Mouse (Mus musculus) right cerebral cortex, postnatal 25 days (tissue): ENCODE results near the gene Igf1r.
A peak's percentile ranks its signal among the peaks of the same experiment; 100 is the strongest.

Source experiments
- DNase-seq: peaks from one replicate; pipeline ENCODE4 v3.0.0; 2022

The Igf1r gene

DNA sequence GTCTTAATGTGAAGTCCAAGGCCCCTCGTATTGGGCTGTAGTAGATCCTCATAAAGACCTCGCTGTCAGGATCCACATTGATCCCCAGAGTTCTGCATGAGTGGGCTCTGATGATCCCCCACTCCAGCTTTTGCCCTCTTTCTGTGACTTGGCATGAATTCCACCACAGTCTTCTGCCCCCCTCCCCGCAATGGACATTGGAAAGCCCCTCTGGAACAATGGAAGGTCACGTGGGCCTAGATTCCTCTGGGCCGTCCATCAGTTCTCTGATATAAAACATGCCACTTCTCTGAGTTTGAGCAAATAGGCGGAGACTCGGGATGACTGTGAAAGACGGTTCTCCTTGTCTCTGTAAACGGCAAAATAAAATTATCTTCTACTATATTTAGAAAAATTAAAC is 8.1 kb downstream of the Igf1r start:
- no peak for DNase-seq

DNA sequence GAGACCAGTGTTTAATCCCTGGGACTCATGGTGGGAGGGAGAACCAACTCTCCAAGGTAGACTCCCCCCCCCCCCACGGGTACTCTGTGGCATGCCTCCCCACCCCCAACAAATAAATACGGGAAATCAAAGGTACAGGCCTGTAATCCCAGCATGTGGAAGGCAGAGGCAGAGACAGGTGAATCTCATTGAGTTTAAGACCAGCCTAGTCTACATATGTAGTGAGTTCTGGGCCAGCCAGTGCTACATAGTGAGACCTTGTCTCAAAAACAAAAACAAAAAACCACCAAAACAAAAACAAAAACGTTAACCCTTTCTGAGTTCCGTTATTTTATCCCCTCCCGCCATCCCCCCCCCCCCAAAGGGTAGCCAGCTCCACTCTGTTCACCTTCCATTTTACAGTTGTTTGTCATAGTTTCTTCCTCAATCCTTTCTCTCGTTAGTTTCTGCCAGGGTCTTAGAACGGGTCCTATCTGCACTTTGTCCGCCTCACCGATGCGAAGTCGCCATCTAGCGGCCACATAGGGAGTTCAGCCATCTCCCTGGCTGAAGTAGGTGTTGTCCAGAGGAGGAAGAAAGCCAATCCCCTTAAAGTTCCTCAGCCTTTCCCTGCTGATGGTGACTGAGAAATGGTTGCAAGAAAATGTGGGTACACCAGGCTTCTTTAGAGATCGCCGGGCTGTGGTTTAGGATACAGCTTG is 9.1 kb downstream of the Igf1r start:
- DNase-seq, result peak; percentile 72

DNA sequence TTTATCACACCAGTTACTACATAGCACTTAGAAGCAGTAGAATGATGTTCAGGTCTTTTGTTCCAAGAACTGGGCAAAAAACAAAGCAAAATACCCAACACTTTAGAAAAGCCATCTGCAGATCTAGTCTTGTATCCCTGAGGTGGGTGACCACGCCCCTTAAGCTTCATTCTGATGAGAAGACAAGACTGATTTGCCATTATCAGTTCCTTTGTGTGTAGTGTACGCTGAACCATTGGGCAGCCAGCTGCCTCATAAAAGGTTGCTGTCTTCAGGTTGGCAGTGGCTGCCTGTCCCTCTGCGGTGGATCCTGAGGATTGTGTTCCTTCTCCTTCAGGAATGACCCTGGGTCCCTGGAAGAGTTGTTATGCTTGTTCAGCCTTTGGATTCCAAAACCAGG is 11.1 kb downstream of the Igf1r start:
- no peak for DNase-seq

DNA sequence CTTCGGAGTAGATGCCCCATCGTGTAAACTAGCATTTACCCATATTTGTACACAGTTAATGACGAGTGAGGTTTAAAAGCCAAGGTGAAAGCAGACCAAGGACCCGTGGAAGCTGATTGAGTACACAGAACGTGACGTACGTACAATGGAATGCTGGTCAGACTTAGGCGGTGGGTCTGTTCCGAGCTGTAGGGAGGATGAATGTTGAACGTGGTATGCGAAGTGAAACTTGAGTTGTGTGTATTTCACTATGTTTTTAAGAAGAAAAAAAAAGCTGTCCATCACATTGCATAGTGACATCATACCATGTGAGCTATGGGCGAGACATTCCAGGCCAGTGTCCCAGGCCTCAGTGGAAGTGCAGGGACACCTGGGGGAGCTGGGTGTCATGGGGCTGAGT is 15.8 kb downstream of the Igf1r start:
- no peak for DNase-seq

DNA sequence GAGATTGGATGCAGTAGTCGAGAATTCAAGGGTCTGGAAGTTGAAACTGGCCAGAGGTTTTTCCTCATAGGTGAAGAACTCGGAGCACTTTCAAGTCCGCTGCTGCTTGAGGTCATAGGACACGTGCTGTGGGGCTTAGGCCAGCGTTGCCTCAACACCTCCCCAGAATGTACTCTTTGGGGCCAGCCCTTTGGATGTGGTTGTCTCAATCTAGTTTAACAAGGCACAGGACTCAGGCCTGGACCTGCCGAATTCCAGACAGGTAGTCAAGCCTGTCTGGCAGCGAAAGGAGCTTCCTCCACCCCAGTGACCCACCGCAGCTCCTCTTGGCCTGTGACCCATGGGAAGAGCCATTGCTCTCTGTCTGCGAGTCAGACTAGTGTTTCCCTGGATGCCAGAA is 16.4 kb downstream of the Igf1r start:
- DNase-seq, result no peak

DNA sequence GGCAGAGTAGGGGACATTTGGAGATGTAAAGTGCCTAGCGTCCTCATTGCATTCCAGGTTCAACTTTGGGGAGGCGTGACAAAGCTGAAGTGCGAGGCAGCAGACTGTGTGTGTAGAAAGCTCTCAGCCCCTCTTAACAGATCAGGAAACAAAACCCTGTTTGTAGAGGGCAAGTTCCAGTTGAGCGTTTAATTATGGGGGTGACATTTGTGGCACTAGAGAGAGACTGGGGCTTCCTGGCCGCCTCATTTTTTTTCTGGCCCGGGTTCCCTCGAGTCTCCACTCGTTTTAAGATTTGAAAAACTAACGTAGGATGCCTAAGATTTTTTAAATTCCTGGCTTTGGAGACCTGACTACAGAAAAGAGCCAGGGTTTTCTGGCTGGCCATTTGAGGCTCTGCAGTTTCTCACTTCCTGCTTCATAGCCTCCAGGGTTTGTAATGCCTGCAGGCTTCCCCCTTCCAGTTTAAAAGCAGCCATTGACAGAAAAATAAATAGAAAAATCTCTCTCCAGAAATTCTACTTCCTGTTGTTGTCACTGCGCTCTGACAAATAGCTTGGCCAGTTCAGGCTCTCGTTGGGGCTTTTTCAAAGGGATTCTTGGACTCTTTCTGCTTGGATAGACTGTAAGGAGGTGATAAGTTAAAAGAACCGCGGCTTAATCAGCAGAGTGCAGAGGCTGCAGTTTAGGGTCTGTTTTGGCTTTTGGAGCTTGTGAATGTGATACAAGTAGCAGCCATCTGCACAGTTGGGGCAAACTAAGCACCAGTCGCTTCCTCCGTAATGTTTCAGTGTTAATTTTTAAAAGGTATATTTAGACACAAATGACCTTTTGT is 20.8 kb downstream of the Igf1r start:
- DNase-seq, result no peak

DNA sequence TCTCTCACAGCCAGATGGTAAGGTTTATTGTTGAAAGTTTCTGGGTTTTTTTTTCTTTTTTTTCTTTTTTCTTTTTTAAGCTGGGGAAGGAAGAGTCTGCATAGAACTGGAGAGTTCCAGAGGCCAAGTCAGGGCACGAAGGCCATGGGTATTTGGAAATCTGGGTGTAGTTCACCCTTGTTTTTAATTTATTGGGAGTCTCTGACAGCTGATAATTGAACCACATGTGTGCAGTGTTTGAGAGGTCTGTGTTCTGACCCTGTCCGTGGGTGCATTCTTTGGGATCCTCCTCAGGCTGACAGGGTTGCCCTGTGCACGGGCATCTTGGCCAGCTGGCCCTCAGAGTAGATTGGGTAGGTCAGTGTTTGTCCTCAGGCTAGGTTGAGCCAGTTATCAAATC is 29.3 kb downstream of the Igf1r start:
- DNase-seq, result no peak

DNA sequence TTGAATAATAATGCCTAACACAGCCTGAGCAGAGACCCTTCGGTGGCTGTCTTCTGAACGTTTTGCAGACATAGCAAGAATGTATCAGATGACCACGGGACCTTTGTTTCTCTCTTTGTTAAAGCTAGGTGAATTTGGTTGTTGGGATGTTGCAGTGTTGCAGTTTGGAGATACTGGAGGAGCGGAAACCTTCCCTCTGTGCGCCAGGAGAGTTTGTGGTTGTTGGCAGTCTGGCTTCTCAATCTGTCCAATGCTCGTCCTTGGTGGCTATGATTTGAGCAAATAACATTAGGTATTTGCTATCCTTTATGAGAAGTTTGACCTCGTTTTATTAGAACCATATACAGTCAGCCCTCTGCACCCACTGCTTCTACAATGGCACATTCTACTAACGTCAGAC is 30.2 kb downstream of the Igf1r start:
- DNase-seq, result no peak

DNA sequence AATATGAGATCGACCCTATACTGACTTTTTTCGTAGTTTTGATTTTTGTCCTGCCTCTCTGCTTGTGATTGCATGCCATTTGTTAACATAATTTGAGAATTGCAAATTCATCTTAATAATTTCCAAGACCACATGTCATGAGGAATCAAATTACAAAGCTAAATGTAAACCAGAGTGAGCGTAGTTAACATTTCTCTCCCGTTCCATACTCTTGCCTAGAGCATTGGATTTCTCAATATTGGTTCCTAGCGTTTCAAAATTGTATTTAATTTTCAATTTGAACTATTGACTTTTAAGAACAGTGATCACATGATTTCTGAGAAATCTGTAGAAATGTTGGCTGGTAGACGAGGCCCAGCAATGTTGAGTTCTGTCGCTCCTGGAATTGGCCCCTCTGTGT is 30.8 kb downstream of the Igf1r start:
- no peak for DNase-seq

DNA sequence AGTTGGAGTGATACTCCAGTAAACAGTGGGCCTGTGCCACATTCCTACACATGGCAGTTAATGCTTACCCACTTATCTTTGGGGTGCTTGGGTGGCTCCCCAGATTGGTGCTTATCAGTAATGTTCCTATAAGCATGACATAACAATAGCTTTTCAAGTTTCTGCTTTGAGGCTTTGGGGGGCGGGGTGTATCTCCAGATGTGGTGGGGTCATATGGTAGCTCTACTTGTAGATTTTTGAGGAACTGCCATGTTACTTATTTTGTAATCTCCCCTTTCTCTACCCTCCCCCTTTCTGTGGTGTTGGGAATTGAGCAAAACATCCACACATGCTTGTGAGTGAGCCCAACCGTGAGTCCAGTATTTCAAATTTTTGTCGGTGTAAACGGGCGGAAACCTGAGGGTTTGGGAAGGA is 32.4 kb downstream of the Igf1r start:
- DNase-seq, result no peak

DNA sequence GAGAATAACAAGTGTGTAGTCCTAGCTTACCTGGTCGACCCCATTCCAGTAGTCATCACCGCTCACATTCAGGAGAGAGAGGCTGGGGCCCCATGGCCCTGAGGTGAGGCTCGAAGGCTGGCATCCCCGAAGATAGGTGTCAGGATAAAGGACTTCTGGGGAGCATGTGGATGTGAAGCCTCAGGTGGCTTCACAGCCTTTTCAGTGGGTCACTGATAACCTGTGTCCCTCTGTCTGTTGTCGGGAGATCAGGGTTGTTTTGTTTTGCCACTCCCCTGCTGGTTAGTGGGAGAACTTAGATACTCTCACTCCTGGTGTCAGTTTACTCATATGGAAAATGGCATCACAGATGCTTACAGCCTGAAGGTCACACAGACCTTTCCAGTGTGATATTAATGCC is 32.9 kb downstream of the Igf1r start:
- DNase-seq, result no peak

DNA sequence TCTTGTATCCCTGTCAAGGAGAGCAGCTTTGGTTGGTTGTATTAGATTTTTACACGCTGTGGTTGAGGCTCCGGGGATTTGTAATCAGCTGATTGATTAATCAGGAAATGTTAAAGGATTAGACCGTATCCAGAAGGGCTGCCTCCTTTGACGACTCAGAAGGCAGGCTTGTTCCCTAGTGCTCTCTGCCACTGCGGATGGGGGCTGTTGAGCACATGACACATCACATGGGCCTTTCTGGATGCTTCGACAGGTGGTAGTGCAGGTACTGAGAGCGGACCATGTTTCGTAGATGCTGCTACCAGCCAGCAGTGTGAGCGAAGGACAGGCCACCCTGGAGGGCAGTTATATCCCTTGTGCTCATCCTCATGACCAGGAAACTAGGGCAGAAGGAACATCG is 33.6 kb downstream of the Igf1r start:
- DNase-seq, result no peak

DNA sequence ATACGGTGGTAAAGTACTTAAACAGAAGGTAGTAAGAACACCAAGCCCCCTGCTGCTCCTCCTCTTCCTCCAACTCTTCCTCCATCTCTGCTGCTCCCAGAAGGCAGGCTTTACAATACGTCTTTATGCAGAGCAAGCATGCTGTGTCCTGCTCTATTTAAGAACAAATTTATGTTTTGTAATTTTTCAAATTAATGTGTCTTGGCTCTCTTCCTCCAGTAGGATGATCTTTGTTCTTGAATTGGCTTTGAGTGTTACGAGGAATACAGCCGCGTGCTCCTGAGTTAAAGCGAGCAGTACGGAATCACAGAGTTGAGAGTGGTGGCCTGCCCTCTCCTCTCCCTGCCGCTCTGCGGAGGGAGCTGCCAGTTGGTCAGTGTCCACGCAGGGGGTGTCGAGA is 34.2 kb downstream of the Igf1r start:
- no peak for DNase-seq

DNA sequence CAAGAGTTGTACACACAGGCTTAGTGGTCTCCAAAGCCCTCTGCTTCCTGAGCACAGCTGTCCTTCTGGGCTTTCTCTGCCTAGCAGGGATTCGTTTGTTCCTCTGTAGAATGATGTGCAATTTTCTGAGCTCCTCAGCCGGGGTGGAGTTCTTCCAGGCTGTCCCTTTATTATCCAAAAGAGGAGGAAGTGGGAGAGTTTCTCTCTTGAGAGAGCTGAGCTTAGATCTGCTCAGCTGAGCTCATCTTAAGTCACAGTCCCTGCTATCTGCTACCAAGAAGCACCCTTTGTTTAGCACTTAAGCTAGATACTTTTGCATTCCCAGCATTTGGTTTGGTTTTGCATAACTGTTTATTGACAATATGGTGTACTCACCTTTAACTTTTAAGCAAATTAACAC is 36.7 kb downstream of the Igf1r start:
- no peak for DNase-seq

DNA sequence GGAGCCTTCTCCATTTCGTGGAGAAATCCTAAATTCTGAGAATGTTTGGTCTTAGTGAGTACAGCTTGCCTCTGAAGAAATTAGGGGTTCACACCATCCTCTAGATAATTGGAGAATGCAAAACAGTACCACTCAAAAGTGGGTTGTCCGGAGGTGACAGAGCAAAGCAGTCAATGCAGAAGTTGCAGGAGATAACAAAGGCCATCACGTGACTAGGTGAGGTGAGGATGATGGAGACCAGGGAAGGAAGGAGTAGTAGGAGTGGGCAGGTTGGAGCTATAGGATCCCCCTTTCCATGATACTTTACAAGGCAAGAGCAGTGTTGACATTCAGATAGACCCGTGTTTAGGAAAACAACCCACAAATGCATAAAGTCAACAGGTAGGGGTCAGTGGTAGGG is 41.0 kb downstream of the Igf1r start:
- DNase-seq, result no peak

DNA sequence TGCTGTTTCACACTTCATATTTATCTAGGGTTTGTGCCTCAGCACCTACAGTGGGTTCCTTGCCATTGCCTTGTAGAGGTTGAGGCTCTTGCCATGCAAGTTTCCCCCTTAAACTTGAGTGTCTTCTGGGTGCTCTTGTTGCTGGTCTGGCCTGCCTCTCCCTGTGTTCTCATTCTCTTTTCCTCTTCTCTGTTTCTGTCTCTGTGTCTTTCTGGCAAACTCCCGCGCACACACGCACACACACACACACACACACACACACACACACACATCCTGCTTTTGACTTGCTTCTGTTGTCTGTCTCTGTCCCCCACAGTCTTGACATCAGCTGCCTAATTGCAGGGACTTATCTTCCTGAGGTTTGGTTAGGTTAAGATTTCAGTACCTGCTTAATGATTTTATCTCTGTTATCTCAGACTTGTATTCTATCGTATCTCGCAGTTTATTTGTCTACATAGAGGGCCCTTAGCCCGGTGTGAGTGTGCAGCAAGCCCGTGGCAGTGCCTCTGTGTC is 41.8 kb downstream of the Igf1r start:
- no peak for DNase-seq

DNA sequence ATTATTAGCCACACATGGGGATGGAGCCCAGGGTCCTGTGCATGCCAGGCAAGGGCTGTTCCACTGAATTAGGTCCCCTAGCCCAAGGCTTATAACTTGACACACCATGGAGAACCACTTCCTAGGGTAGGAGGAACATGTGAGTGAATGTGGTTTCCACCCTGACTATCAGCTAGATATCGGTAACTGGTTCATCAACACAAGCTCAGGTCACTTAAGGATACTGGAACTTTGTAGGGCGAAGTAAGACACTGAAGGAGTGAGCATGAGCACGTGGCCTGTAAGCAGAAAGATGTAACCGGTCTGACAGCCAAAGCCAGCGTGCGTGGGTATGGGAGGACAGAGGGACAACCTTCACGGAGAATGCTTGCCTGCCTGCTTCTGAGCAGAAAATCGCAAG is 42.6 kb downstream of the Igf1r start:
- DNase-seq, result no peak

DNA sequence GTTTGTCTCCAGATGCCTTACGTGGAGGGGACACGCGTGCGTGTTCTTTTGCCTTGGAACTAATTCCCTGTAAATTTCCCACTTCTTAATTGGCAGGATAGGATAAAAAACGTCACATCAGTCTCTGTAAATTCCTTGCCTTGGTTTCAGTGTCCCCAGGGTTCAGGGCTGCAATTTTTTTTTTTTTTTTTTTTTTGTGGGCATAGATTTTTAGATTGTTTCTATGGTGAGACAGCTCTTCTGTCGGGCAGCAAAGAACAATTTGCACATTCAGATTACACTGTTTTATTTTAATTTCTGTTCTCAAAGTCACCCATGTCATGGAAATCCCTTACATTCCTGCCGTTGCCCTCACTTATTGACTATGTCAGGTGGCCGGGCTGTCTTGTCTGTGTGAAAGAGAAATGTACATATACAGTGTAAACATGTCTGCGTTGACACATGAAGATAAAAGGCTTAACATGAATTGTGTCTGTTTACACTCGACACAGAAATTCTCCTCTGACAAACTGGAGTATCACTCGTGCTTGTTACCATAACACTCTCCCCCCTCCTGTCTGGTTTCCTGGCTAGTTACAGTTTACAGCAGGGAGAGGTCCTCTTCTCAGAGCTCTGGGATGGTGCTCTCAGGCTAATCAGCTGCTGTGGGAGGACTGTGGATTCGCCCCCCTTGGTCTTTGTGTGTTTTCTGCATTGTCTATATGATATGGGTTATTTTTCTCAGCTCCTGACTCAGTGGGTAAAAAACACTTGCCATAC is 43.8 kb downstream of the Igf1r start:
- no peak for DNase-seq

DNA sequence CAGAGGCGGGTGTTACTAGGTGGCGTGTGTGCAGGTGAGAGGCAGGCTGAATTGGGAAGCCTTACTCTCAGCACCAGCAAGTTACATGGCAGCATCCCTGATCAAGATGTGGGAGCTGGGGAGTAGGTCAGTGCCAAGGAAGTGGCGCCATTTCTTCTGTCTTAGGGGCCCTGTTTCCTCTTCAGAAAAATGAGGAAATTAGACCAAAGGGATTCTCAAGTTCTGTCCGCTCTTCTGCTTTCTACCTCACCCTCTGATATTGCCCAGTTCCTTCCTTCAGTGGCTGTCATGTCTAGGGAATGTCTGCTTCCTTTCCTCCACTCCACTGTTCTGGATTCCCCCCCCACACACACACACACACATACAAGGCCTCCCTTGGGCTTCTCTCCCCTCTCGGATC is 48.6 kb downstream of the Igf1r start:
- no peak for DNase-seq

DNA sequence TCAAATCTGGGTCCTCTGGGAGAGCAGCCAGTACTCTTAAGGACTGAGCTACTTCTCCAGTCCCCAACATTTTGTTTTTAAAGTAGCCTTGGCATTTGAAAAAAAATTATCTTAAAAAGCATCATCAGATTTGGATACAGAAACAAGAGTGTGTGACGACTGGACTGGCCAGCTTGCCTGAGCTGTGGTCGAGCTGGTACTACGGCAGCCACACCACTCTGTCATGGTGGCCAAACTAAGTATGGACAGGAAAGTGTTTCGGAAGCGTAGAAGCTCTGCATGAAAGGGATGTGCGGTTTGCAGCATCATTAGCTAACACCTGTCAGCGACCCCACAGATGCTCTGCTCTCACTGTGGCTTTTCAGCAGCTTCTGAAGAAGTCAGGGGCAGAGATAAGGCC is 53.4 kb downstream of the Igf1r start:
- no peak for DNase-seq

DNA sequence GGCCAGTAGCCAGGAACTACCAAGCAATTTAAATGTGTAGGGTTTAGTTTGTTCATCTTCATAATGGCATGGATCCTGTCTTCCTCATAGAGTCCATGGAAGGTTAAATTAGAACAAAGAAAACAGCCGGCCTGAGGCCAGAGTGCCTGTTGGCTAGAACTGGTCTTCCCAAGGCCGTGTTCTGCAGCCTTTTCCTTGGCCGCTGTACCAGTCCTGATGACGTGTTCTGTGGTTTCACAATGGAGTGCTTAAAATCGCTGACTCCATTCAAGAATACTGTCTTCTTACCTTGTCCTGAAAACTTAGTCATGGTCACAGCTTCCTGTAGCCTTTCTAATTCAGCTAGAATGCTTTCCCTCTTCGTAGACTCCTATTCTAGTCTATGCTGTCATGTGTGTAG is 53.9 kb downstream of the Igf1r start:
- DNase-seq, result no peak

DNA sequence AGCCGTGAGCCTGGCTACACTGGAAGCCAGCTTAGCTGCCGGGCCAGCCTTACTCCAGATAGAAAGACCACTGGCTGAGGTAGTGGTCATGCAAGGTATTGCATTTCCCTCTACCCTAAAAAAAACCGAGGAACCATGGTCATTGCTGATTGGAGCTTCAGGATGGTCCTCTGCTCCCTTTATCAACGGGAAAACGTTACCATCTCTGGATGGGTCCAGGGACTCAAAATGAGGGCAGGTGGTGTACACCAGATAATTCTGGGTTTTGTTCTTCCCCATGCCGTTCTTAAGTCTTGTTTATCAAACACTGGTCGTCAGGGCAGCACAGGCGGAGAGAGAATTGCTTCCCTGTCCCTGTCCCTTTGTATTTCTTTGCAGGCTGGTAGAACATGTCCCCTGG is 57.0 kb downstream of the Igf1r start:
- DNase-seq, result no peak

DNA sequence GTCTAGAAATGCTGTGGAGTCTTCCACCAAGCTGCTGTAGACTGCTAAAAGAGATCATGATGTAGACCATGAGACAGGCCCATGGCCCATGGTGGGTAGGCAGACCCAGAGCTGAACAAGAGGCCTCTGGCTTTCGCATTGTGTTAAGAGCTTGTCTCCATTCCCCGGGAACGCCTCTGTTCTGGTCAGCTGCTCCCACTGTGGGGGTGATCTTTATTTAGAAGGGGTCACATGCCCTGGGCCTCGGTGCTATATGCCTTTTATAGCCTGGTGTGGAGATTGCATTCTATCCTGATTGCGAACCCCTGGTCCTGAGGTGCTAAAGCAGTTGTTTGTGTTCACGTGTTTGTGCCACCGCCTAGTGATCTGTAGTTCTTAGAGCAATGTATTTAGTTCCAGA is 57.5 kb downstream of the Igf1r start:
- DNase-seq, result no peak

DNA sequence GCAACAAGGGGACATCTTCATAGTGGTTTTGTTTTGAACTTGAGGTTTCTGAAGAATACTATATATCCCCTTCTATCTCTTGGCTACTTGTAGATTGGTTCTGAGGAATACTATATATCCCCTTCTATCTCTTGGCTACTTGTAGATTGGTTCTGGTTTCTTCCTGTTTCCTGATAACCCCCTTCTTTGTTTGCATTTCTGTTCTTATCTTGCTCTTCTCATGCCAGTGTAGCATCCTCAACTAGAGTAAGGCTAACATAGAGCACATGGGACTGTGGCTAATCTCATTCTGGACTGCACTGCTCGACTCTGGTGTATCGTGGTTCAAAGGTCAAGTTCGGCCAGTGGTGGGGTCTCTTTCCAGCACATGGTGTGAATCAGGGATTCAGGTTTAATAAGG is 58.2 kb downstream of the Igf1r start:
- DNase-seq, result no peak
